Mouse (Mus musculus) megakaryocyte, embryonic 14.5 days (primary cell): ENCODE data around the gene Phactr3.

ENCODE experiments used
- FLI1 ChIP-seq: IDR thresholded peaks from 2 replicates; pipeline ENCODE4 v1.6.1; 2012; ENCODE audit warnings: low read length, inconsistent platforms, mixed read lengths
- GATA1 ChIP-seq: IDR thresholded peaks from 3 replicates; pipeline ENCODE4 v1.6.1; 2012; ENCODE audit warnings: mixed read lengths, low read length, inconsistent platforms, borderline replicate concordance

DNA sequence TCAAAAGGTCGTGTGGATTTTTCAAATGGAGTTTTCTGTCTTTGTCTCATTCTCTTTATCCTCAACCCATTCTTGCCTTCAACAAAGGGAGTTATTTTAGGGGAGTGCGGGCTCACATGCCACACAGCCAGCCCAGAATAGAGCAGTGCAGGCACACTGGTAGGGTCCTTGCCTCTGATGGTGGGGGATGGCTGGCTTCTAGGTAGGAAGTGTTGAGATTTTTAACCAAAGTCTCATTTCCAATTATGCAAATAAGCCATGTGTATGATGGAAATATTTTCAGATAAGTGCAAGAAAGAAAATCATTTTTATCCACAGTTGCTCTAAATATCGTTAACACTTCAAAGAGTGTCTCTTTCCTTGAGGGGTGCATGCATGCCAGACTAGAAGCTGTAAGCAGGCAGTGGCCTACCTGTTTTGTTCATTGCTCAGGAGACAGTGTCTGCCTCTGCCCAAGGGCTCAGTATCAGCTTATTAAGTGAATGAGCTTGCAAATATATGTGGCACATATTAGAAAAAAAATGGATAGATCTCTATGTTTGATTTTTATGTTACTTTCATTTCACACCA lies 101.5 kb downstream of the Phactr3 start:
- TF ChIP-seq GATA1 (no peak), FLI1 (no peak)
